Mouse (Mus musculus): Measurements from ENCODE around the gene Ccdc85b.

GRCm38 (mm10) chr19:5429806-5430205 is 27.9 kb downstream of the Ccdc85b start:
- TF ChIP-seq CTCF (IDR thresholded peaks at IDR 0.05; ENCODE audit: low read depth), result no peak
- no peak for TF ChIP-seq EP300 (optimal IDR thresholded peaks at IDR 0.05)
